Mouse (Mus musculus) heart, adult 9 months (tissue): ENCODE data around the gene Klk1b4.

Source experiments
- DNase-seq, 2 experiments: peaks; one replicate each; pipeline ENCODE4 v3.0.0; 2022; ENCODE audit warnings: low spot score in 2 of 2

Klk1b4 gene

GRCm38 (mm10) chr7:44253023-44253616, 45.9 kb downstream of the Klk1b4 start:
- DNase-seq = no peak

GRCm38 (mm10) chr7:44254930-44255329, 47.7 kb downstream of the Klk1b4 start:
- DNase-seq = no peak

- DNase-seq = no peak
Measured at GRCm38 (mm10) chr7:44257278-44257677, 50.0 kb downstream of the Klk1b4 start, which contains the start of gene Acp4. TSS of gene Acp4 (minus strand) at chr7:44257378.

- no peak for DNase-seq
Measured at GRCm38 (mm10) chr7:44260410-44260809, 53.2 kb downstream of the Klk1b4 start.

- no peak for DNase-seq
Measured at GRCm38 (mm10) chr7:44261147-44261546, 53.9 kb downstream of the Klk1b4 start, which contains the start of gene Gm15517. TSS of gene Gm15517 (plus strand) at chr7:44261447.
